Mouse (Mus musculus) megakaryocyte, embryonic 14.5 days (primary cell): ENCODE results near the gene Olfr1076. TPM values are rescaled to one million over a fixed set of nuclear protein-coding genes. Genes with fewer than 3 reads are reported as not detected.
"Not testable (repeated sequence)": the region's sequence is repeated elsewhere in the genome, so short reads cannot be mapped to it uniquely, and the experiment has no call there.

Experiments used
- H3K27me3 ChIP-seq: replicated peaks from 2 replicates; pipeline ENCODE3; 2012; ENCODE audit warnings: inconsistent platforms
- H3K36me3 ChIP-seq: replicated peaks from 2 replicates; pipeline ENCODE3; 2012; ENCODE audit warnings: low read length, inconsistent platforms, mixed read lengths
- H3K4me1 ChIP-seq: 2 replicates; pipeline ENCODE4 v1.6.1; 2012; ENCODE audit warnings: inconsistent platforms
- H3K4me3 ChIP-seq: replicated peaks from 2 replicates; pipeline ENCODE3; 2012; ENCODE audit warnings: moderate library complexity, mild to moderate bottlenecking, inconsistent platforms
- H3K9me3 ChIP-seq: 2 replicates; pipeline ENCODE4 v1.6.1; 2012; ENCODE audit warnings: inconsistent platforms
- FLI1 ChIP-seq: IDR thresholded peaks from 2 replicates; pipeline ENCODE4 v1.6.1; 2012; ENCODE audit warnings: low read length, inconsistent platforms, mixed read lengths
- GATA1 ChIP-seq: IDR thresholded peaks from 3 replicates; pipeline ENCODE4 v1.6.1; 2012; ENCODE audit warnings: mixed read lengths, low read length, inconsistent platforms, borderline replicate concordance
- polyA plus RNA-seq: library from polyadenylated mRNA; stranded (reverse); fragments of >175 nt; gene quantifications from 2 replicates; pipeline ENCODE4 v1.2.3, GENCODE M21; 2012; ENCODE audit warnings: low replicate concordance; ENCODE audit not compliant: insufficient read depth

Gene Olfr1076
- polyA plus RNA-seq = not detected in 2 replicates

GRCm38 (mm10) chr2:86508161-86508560, at the start of gene Olfr1076:
Gene Olfr1076, plus strand, starts transcription at chr2:86508461.
- TF ChIP-seq GATA1 (no peak), FLI1 (no peak)
- no peaks in the 10 kb centered on the region for H3K36me3 ChIP-seq
- H3K4me1 ChIP-seq = no peaks in the 10 kb centered on the region
- H3K4me3 ChIP-seq = no peak within 1 kb of the TSS
- H3K9me3 ChIP-seq = no peaks in the 10 kb centered on the region
- H3K27me3 ChIP-seq = no peaks in the 10 kb centered on the region

GRCm38 (mm10) chr2:86460434-86460833, 47.8 kb upstream of the Olfr1076 start:
- H3K9me3 ChIP-seq = no peaks in the 10 kb centered on the region
- TF ChIP-seq FLI1 (no peak), GATA1 (no peak)
- H3K36me3 ChIP-seq = no peaks in the 10 kb centered on the region
- H3K4me3 ChIP-seq = no peak overlapping the region
- H3K27me3 ChIP-seq = no peaks in the 10 kb centered on the region
- no peaks in the 10 kb centered on the region for H3K4me1 ChIP-seq

- Histone ChIP-seq H3K4me3 (no peak overlapping the region), H3K36me3 (no peaks in the 10 kb centered on the region), H3K27me3 (no peaks in the 10 kb centered on the region), H3K4me1 (no peaks in the 10 kb centered on the region), H3K9me3 (no peaks in the 10 kb centered on the region)
- TF ChIP-seq GATA1 (no peak), FLI1 (no peak)
These were observed 43.7 kb upstream of the Olfr1076 start for GRCm38 (mm10) chr2:86464442-86465109.

- no peaks in the 10 kb centered on the region for H3K36me3 ChIP-seq
- no peak for TF ChIP-seq GATA1
- no peaks in the 10 kb centered on the region for H3K4me1 ChIP-seq
- H3K9me3 ChIP-seq = no peaks in the 10 kb centered on the region
- H3K27me3 ChIP-seq = no peaks in the 10 kb centered on the region
- no peak within 1 kb of the TSS for H3K4me3 ChIP-seq
These were observed 21.0 kb upstream of the Olfr1076 start, which contains the start of gene Olfr228 for GRCm38 (mm10) chr2:86487286-86487685. Gene Olfr228, minus strand, starts transcription at chr2:86487386.

- no peak for TF ChIP-seq GATA1
- TF ChIP-seq FLI1 = no peak
- H3K4me1 ChIP-seq = no peaks in the 10 kb centered on the region
- H3K9me3 ChIP-seq = peaks cover 10% of the 10 kb centered on the region; the same call in 1 of the 2 replicates
- no peaks in the 10 kb centered on the region for H3K27me3 ChIP-seq
- no peak overlapping the region for H3K4me3 ChIP-seq
- no peaks in the 10 kb centered on the region for H3K36me3 ChIP-seq
These were observed 22.7 kb downstream of the Olfr1076 start for GRCm38 (mm10) chr2:86530991-86531390.

- Histone ChIP-seq H3K36me3 (no peaks in the 10 kb centered on the region), H3K4me3 (no peak within 1 kb of the TSS), H3K27me3 (no peaks in the 10 kb centered on the region), H3K9me3 (no peaks in the 10 kb centered on the region), H3K4me1 (no peaks in the 10 kb centered on the region)
- TF ChIP-seq FLI1 = no peak
- no peak for TF ChIP-seq GATA1
These were observed 34.1 kb downstream of the Olfr1076 start, which contains the start of gene Olfr1079 for GRCm38 (mm10) chr2:86542380-86542779. Gene Olfr1079, minus strand, starts transcription at chr2:86542480.

- H3K4me1 ChIP-seq, H3K36me3 ChIP-seq, H3K4me3 ChIP-seq, H3K27me3 ChIP-seq, H3K9me3 ChIP-seq: not testable (repeated sequence)
These were observed 49.9 kb downstream of the Olfr1076 start, which contains the start of gene Olfr1080 for GRCm38 (mm10) chr2:86558135-86558534. Gene Olfr1080, minus strand, starts transcription at chr2:86558235.

Other genes with a start within 250 kb of the Olfr1076 start
- not detected in 2 replicates for gene Olfr1051, start 229.4 kb upstream of the Olfr1076 start, polyA plus RNA-seq
- not detected in 2 replicates for gene Olfr1052, start 216.0 kb upstream of the Olfr1076 start, polyA plus RNA-seq
- not detected in 2 replicates for gene Olfr1053, start 193.2 kb upstream of the Olfr1076 start, polyA plus RNA-seq
- not detected in 2 replicates for gene Olfr1054, start 173.0 kb upstream of the Olfr1076 start, polyA plus RNA-seq
- not detected in 2 replicates for gene Olfr1055, start 158.2 kb upstream of the Olfr1076 start, polyA plus RNA-seq
- gene Olfr1056, start 146.0 kb upstream of the Olfr1076 start, polyA plus RNA-seq = not detected in 2 replicates
- gene Olfr1057, start 130.1 kb upstream of the Olfr1076 start, polyA plus RNA-seq = not detected in 2 replicates
- not detected in 2 replicates for gene Olfr1058, start 119.9 kb upstream of the Olfr1076 start, polyA plus RNA-seq
- gene Olfr1061, start 94.4 kb upstream of the Olfr1076 start, polyA plus RNA-seq = not detected in 2 replicates
- not detected in 2 replicates for gene Olfr1062, start 81.7 kb upstream of the Olfr1076 start, polyA plus RNA-seq
- gene Olfr1065, start 57.9 kb upstream of the Olfr1076 start, polyA plus RNA-seq = not detected in 2 replicates
- not detected in 2 replicates for gene Olfr1066, start 52.2 kb upstream of the Olfr1076 start, polyA plus RNA-seq
- gene Olfr228, start 21.1 kb upstream of the Olfr1076 start, polyA plus RNA-seq = not detected in 2 replicates
- gene Olfr1079, start 34.0 kb downstream of the Olfr1076 start, polyA plus RNA-seq = not detected in 2 replicates
- not detected in 2 replicates for gene Olfr1080, start 49.8 kb downstream of the Olfr1076 start, polyA plus RNA-seq
- not detected in 2 replicates for gene Olfr1082, start 90.5 kb downstream of the Olfr1076 start, polyA plus RNA-seq
- gene Olfr1084, start 131.3 kb downstream of the Olfr1076 start, polyA plus RNA-seq = not detected in 2 replicates
- gene Olfr1085, start 153.6 kb downstream of the Olfr1076 start, polyA plus RNA-seq = not detected in 2 replicates
- gene Olfr1086, start 171.6 kb downstream of the Olfr1076 start, polyA plus RNA-seq = not detected in 2 replicates
- gene Olfr1087, start 189.9 kb downstream of the Olfr1076 start, polyA plus RNA-seq = not detected in 2 replicates
- gene Olfr1089, start 225.2 kb downstream of the Olfr1076 start, polyA plus RNA-seq = not detected in 2 replicates